Mouse (Mus musculus) heart, embryonic 15.5 days (tissue): ENCODE results near the gene Fam228a. TPM values are rescaled to one million over a fixed set of nuclear protein-coding genes. Genes with fewer than 3 reads are reported as not detected.
A peak's percentile ranks its signal among the peaks of the same experiment; 100 is the strongest.
"Not testable (repeated sequence)": the region's sequence is repeated elsewhere in the genome, so short reads cannot be mapped to it uniquely, and the experiment has no call there.

Experiments used
- ATAC-seq: fragments of 200-750 bp; cut with Nextera tagmentation; replicated peaks from 2 replicates; pipeline ENCODE4 v1.8.0; 2017; ENCODE audit warnings: low read depth, moderate TSS enrichment; ENCODE audit not compliant: insufficient number of reproducible peaks, insufficient read depth, low FRiP score
- H3K27ac ChIP-seq: fragments of 300-500 bp; sonication (generic); 2 replicates; pipeline ENCODE4 v1.5.1; 2015; ENCODE audit warnings: mild to moderate bottlenecking, inconsistent platforms
- H3K27me3 ChIP-seq: fragments of 300-500 bp; sonication (generic); 2 replicates; pipeline ENCODE4 v1.6.1; 2015; ENCODE audit warnings: inconsistent platforms
- H3K36me3 ChIP-seq: fragments of 300-500 bp; sonication (generic); 2 replicates; pipeline ENCODE4 v1.6.1; 2015; ENCODE audit warnings: mild to moderate bottlenecking, inconsistent platforms
- H3K4me1 ChIP-seq: fragments of 300-500 bp; sonication (generic); replicated peaks from 2 replicates; pipeline ENCODE4 v1.6.1; 2015; ENCODE audit warnings: inconsistent platforms
- H3K4me2 ChIP-seq: fragments of 300-500 bp; sonication (generic); 2 replicates; pipeline ENCODE4 v1.6.1; 2015; ENCODE audit warnings: inconsistent platforms, mild to moderate bottlenecking, moderate library complexity
- H3K4me3 ChIP-seq: fragments of 300-500 bp; sonication (generic); 2 replicates; pipeline ENCODE4 v1.5.1; 2015; ENCODE audit warnings: mild to moderate bottlenecking, inconsistent platforms
- H3K9ac ChIP-seq: fragments of 300-500 bp; sonication (generic); 2 replicates; pipeline ENCODE4 v1.6.1; 2015; ENCODE audit warnings: mild to moderate bottlenecking, inconsistent platforms
- H3K9me3 ChIP-seq: fragments of 300-500 bp; sonication (generic); replicated peaks from 2 replicates; pipeline ENCODE4 v1.6.1; 2016; ENCODE audit warnings: inconsistent platforms
- WGBS: fragments of 180-500 bp; shearing (Covaris S2); methylation state at CpG from one replicate; pipeline ENCODE4 v1.1.7; 2015; ENCODE audit warnings: mixed read lengths; 5-methylcytosine and 5-hydroxymethylcytosine counted together
- polyA plus RNA-seq: library from polyadenylated mRNA; unstranded; fragments of >200 nt; fragmentation: Nextera tagmentation; extraction: Ambion mirVana; gene quantifications from 2 replicates; pipeline ENCODE4 v1.2.1, GENCODE M21; 2015

Gene Fam228a
- polyA plus RNA-seq, 1 experiment from 2014 or later, result 0.15 TPM

DNA sequence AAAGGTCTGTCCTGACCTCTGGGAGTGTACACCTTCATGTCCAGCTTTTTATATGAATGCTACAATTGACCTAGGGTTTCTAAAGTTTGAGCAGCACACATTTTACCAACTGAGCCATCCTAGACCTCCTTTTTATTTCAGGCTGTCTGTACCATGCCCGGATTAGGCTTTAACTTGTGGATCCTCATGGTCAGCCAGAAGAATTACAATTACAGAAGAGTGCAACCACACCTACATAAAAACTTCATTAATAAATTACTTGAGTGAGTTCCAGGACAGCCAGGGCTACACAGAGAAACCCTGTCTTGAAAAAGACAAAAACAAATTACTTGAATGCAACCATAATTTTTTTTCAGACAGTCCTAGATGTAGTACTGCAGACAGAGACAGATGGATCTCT lies 18.8 kb upstream of the Fam228a start:
- Histone ChIP-seq H3K27ac (no peak overlapping the region), H3K4me2 (no peak overlapping the region), H3K9ac (no peak overlapping the region), H3K36me3 (no peaks in the 10 kb centered on the region), H3K9me3 (no peaks in the 10 kb centered on the region), H3K4me1 (no peaks in the 10 kb centered on the region), H3K27me3 (no peaks in the 10 kb centered on the region), H3K4me3 (no peak overlapping the region)
- no peak for ATAC-seq
- WGBS, result 70% methylated on average over 1 of the region's 1 CpGs

DNA sequence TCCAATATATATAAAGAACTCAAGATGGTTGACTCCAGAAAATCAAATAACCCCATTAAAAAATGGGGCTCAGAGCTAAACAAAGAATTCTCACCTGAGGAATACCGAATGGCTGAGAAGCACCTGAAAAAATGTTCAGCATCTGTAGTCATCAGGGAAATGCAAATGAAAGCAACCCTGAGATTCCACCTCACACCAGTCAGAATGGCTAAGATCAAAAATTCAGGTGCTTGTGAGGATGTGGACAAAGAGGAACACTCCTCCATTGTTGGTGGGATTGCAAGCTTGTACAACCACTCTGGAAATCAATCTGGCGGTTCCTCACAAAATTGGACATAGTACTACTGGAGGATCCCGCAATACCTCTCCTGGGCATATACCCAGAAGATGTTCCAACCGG lies 16.2 kb upstream of the Fam228a start:
- WGBS, result 91% methylated on average over 4 of the region's 4 CpGs
- not testable (repeated sequence) for H3K4me2 ChIP-seq, H3K27ac ChIP-seq, H3K4me3 ChIP-seq, H3K36me3 ChIP-seq, H3K27me3 ChIP-seq, H3K9me3 ChIP-seq, ATAC-seq, H3K9ac ChIP-seq, H3K4me1 ChIP-seq

DNA sequence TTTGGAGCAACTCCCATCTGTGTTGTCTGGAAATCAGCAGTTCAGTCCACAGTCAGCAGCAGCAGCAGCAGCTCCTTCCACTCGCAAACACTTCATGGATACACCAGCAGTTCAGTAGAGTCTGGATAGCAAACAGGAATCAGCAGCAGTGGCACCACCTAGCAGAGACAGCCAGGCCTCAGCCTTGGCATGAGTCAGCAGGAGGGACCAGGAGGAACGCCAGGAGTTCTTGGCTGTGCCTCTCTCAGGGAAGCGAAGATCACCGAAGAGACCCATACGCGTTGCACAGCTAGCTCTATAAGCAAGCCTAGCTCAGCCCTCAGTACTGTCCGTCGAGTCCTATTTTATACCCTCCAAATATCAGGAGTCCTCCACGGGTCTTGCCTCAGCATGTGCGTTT lies 6.3 kb upstream of the Fam228a start:
- Histone ChIP-seq H3K36me3 (no peaks in the 10 kb centered on the region), H3K9ac (no peak overlapping the region), H3K4me1 (no peaks in the 10 kb centered on the region), H3K4me2 (no peak overlapping the region), H3K27ac (no peak overlapping the region), H3K27me3 (no peaks in the 10 kb centered on the region), H3K9me3 (no peaks in the 10 kb centered on the region), H3K4me3 (no peak overlapping the region)
- 86% methylated on average over 10 of the region's 10 CpGs for WGBS
- no peak for ATAC-seq

- H3K4me3 ChIP-seq, result no peak overlapping the region
- WGBS, result 74% methylated on average over 3 of the region's 3 CpGs
- H3K9me3 ChIP-seq, result no peaks in the 10 kb centered on the region
- H3K27ac ChIP-seq, result no peak overlapping the region
- no peak overlapping the region for H3K4me2 ChIP-seq
- no peak for ATAC-seq
- no peak overlapping the region for H3K9ac ChIP-seq
- no peaks in the 10 kb centered on the region for H3K36me3 ChIP-seq
- H3K27me3 ChIP-seq, result no peaks in the 10 kb centered on the region
- H3K4me1 ChIP-seq, result no peaks in the 10 kb centered on the region
Measured at GRCm38 (mm10) chr12:4742183-4742582, 4.0 kb upstream of the Fam228a start.

GRCm38 (mm10) chr12:4740823-4741222 lies 2.6 kb upstream of the Fam228a start:
- H3K27me3 ChIP-seq, result no peaks in the 10 kb centered on the region

DNA sequence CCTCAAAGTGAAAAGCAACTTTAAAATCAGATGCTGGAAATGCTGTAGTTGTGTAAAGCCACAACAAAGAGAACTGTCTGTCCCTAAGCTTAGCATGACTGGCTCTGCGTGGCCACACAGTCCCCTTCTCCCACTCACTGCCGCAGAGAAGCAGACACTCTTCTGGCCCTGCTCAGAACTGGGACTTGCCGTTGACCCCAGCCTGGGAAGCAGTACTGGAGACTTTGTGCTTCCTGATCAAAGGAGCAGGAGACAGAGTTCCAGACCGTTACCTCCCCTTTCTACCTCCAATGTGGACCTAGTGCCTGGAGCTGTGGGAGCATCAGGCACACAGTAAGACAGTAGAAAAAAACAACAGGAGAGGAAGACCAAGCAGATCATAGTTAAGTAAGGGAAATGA lies 5.9 kb downstream of the Fam228a start:
- ATAC-seq, result no peak

More at GRCm38 (mm10) chr12:4740823-4741222, 2.6 kb upstream of the Fam228a start:
- H3K4me2 ChIP-seq, result no peak overlapping the region
- H3K9me3 ChIP-seq, result no peaks in the 10 kb centered on the region
- no peak overlapping the region for H3K4me3 ChIP-seq
- 65% methylated on average over 7 of the region's 7 CpGs for WGBS
- H3K4me1 ChIP-seq, result no peaks in the 10 kb centered on the region
- H3K9ac ChIP-seq, result no peak overlapping the region
- no peak for ATAC-seq
- H3K36me3 ChIP-seq, result no peaks in the 10 kb centered on the region
- no peak overlapping the region for H3K27ac ChIP-seq

GRCm38 (mm10) chr12:4731629-4732028 lies 6.6 kb downstream of the Fam228a start:
- Histone ChIP-seq H3K4me3 (no peak overlapping the region), H3K9ac (no peak overlapping the region), H3K9me3 (no peaks in the 10 kb centered on the region), H3K27ac (no peak overlapping the region), H3K4me1 (no peaks in the 10 kb centered on the region), H3K27me3 (no peaks in the 10 kb centered on the region), H3K4me2 (no peak overlapping the region), H3K36me3 (no peaks in the 10 kb centered on the region)
- 71% methylated on average over 4 of the region's 4 CpGs for WGBS
- ATAC-seq, result no peak

More for the DNA sequence above, 5.9 kb downstream of the Fam228a start:
- Histone ChIP-seq H3K9me3 (no peaks in the 10 kb centered on the region), H3K4me2 (no peak overlapping the region), H3K36me3 (no peaks in the 10 kb centered on the region), H3K27ac (no peak overlapping the region), H3K4me1 (no peaks in the 10 kb centered on the region), H3K9ac (no peak overlapping the region), H3K4me3 (no peak overlapping the region), H3K27me3 (no peaks in the 10 kb centered on the region)
- WGBS, result 58% methylated on average over 4 of the region's 4 CpGs

DNA sequence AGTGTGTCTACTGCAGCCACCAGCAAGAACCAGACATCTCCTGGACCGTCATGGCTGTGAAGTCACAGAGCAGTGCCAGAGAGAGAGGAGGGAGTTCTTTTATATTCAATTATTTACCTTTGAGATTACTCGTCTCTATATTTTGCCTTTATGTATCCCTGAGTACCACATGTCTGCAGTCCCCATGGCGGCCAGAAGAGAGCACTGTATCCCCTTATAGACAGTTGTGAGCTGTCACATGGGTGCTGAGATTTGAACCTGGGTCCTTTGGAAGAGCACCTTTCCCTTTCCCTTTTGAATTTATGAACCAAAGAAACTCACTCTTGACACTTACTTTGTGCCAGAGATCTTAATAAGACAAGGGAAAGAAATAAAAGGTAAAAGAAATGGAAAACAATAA lies 9.1 kb downstream of the Fam228a start:
- no peaks in the 10 kb centered on the region for H3K9me3 ChIP-seq
- no peak overlapping the region for H3K4me2 ChIP-seq
- H3K27me3 ChIP-seq, result no peaks in the 10 kb centered on the region
- no peaks in the 10 kb centered on the region for H3K4me1 ChIP-seq
- no peak for ATAC-seq
- H3K36me3 ChIP-seq, result no peaks in the 10 kb centered on the region
- WGBS, result 88% methylated on average over 3 of the region's 3 CpGs
- no peak overlapping the region for H3K9ac ChIP-seq
- H3K27ac ChIP-seq, result no peak overlapping the region
- no peak overlapping the region for H3K4me3 ChIP-seq

GRCm38 (mm10) chr12:4719762-4720754 lies 18.2 kb downstream of the Fam228a start:
- Histone ChIP-seq H3K27me3 (no peaks in the 10 kb centered on the region), H3K9me3 (no peaks in the 10 kb centered on the region), H3K36me3 (no peaks in the 10 kb centered on the region), H3K27ac (no peak overlapping the region), H3K4me1 (peaks cover 6% of the 10 kb centered on the region; the same call in 1 of the 2 replicates), H3K9ac (no peak overlapping the region), H3K4me2 (no peak overlapping the region), H3K4me3 (no peak overlapping the region)
- WGBS, result 64% methylated on average over 17 of the region's 17 CpGs
- ATAC-seq, result no peak

- no peak; the same call in 1 of the 2 replicates for ATAC-seq
- Histone ChIP-seq H3K27me3 (no peaks in the 10 kb centered on the region), H3K4me1 (peaks cover 6% of the 10 kb centered on the region; the same call in 1 of the 2 replicates), H3K9ac (no peak overlapping the region), H3K4me2 (no peak overlapping the region), H3K4me3 (no peak overlapping the region), H3K36me3 (no peaks in the 10 kb centered on the region), H3K9me3 (no peaks in the 10 kb centered on the region), H3K27ac (no peak overlapping the region)
- WGBS, result 39% methylated on average over 13 of the region's 13 CpGs
Measured at GRCm38 (mm10) chr12:4719066-4719761, 19.0 kb downstream of the Fam228a start.

DNA sequence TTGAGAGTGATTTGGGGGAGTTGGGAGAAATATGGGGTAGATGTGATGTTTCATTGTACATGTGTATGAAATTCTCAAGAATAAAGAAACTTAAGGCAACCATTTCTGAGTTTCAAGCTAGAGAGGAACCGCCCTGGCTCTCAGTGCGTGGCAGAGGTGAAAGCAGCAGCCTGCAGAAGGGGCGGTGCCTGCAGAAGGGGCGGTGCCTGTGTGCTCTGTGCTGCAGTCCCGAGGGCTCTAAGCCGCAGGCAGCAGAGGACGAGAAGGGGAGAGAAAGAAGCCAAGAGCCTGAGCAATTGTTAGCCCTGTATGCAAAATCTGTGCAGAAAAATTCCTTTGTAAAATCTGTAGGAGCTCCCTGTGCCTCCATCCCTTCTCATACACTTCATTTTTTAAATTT lies 20.8 kb downstream of the Fam228a start:
- H3K4me3 ChIP-seq, result no peak overlapping the region

More for the DNA sequence above, 20.8 kb downstream of the Fam228a start:
- Histone ChIP-seq H3K9ac (no peak overlapping the region), H3K9me3 (no peaks in the 10 kb centered on the region), H3K27ac (no peak overlapping the region), H3K36me3 (peaks cover 6% of the 10 kb centered on the region; the same call in 1 of the 2 replicates), H3K4me1 (peaks cover 10% of the 10 kb centered on the region), H3K4me2 (peak overlapping the region; percentile 19; the same call in 1 of the 2 replicates), H3K27me3 (no peaks in the 10 kb centered on the region)
- ATAC-seq, result peak; percentile 77
- 8% methylated on average over 7 of the region's 7 CpGs for WGBS
